ENCODE assay signal across 9 mouse cellular contexts in genomic region chr17:24534160-24534718, GRCm38 (mm10). TPM values are rescaled to one million over a fixed set of nuclear protein-coding genes. Genes with fewer than 3 reads are reported as not detected.
DNase-seq lines count a peak whose midpoint lies in the region; ATAC-seq and TF ChIP-seq lines count a peak whose summit lies in the region.
"Had no signal": no experiment of that assay in that cellular context is flagged by ENCODE, and none has a peak within 500 bp of the region (broad histone marks: within the 10 kb centered on the region; RNA-seq: fewer than 3 reads in every experiment).

TSS of gene Rab26 (minus strand) at chr17:24534210.

- peak within 1 kb of the TSS; percentile 74 for H3K9ac ChIP-seq in heart, embryonic 13.5 days
- peak within 1 kb of the TSS; percentile 76 for H3K9ac ChIP-seq in ES-E14 (ENCODE audit: insufficient read depth, low read depth, low read length, poor library complexity, severe bottlenecking)
- peak within 1 kb of the TSS; percentile 45 for H3K9ac ChIP-seq in hindbrain, embryonic 11.5 days (ENCODE audit: low read depth, low read length)
- peak within 1 kb of the TSS; percentile 68 for H3K9ac ChIP-seq in liver, embryonic 12.5 days

- no peak for DNase-seq in heart, adult 18-20 months
- no peak for DNase-seq in ES-E14 (ENCODE audit: low read depth, low spot score)
- no peak for DNase-seq in hindbrain, embryonic 11.5 days (ENCODE audit: low spot score)
- no peak for DNase-seq in urinary bladder, postnatal 36 days (ENCODE audit: low spot score in 2 of 2)
- no peak for DNase-seq in urinary bladder, adult 2 months (ENCODE audit: low spot score)

- H3K4me1 ChIP-seq in heart, embryonic 13.5 days: peaks cover 39% of the 10 kb centered on the region
- peaks cover 1 to 15% of the 10 kb centered on the region in 2 experiments; a peak in 1 of 4 replicates for H3K4me1 ChIP-seq in ES-E14 (ENCODE audit: control insufficient read depth in 2 of 2, insufficient read depth in 2 of 2, low read length in 2 of 2, poor library complexity in 1 of 2)
- peaks cover 9% of the 10 kb centered on the region for H3K4me1 ChIP-seq in hindbrain, embryonic 11.5 days (replicated peaks; ENCODE audit: control insufficient read depth, insufficient read depth, low read length)
- H3K4me1 ChIP-seq in liver, embryonic 12.5 days: peaks cover 55% of the 10 kb centered on the region

- in situ Hi-C loops in ES-E14 (cut with MboI; ENCODE audit: low sequenced_read_pairs in 2 of 2, unreplicated experiment in 2 of 2): no loop called here

- no peaks in the 10 kb centered on the region for H3K9me3 ChIP-seq in heart, embryonic 13.5 days
- no peaks in the 10 kb centered on the region for H3K9me3 ChIP-seq in ES-E14 (ENCODE audit: control insufficient read depth, insufficient read depth, low read depth, low read length)
- no peaks in the 10 kb centered on the region for H3K9me3 ChIP-seq in hindbrain, embryonic 11.5 days (ENCODE audit: control insufficient read depth, low read length)
- H3K9me3 ChIP-seq in liver, embryonic 12.5 days (replicated peaks): no peaks in the 10 kb centered on the region

- no peak within 1 kb of the TSS for H3K27ac ChIP-seq in heart, embryonic 13.5 days (replicated peaks)
- no peak within 1 kb of the TSS for H3K27ac ChIP-seq in ES-E14 (ENCODE audit: insufficient read depth, low read depth, low read length, poor library complexity, severe bottlenecking)
- H3K27ac ChIP-seq in hindbrain, embryonic 11.5 days (ENCODE audit: low read depth, low read length): no peak within 1 kb of the TSS
- peak within 1 kb of the TSS; percentile 17; the same call in 1 of the 2 replicates for H3K27ac ChIP-seq in liver, embryonic 12.5 days

- peak within 1 kb of the TSS; percentile 88 for H3K4me2 ChIP-seq in heart, embryonic 13.5 days
- H3K4me2 ChIP-seq in hindbrain, embryonic 11.5 days (replicated peaks; ENCODE audit: low read depth, low read length): peak within 1 kb of the TSS; percentile 51
- H3K4me2 ChIP-seq in liver, embryonic 12.5 days: peak within 1 kb of the TSS; percentile 94

- peaks cover 21% of the 10 kb centered on the region for H3K36me3 ChIP-seq in heart, embryonic 13.5 days
- peaks cover 13% of the 10 kb centered on the region for H3K36me3 ChIP-seq in ES-E14 (ENCODE audit: control insufficient read depth, insufficient read depth, low read length, poor library complexity, severe bottlenecking)
- no peaks in the 10 kb centered on the region; the same call in 1 of the 2 replicates for H3K36me3 ChIP-seq in hindbrain, embryonic 11.5 days (ENCODE audit: control insufficient read depth, insufficient read depth, low read length)
- peaks cover 18% of the 10 kb centered on the region for H3K36me3 ChIP-seq in liver, embryonic 12.5 days

- H3K4me3 ChIP-seq in heart, embryonic 13.5 days: peak within 1 kb of the TSS; percentile 50
- H3K4me3 ChIP-seq in ES-E14 (ENCODE audit: insufficient read depth in 1 of 2, low read depth in 1 of 2, low read length in 2 of 2, poor library complexity in 1 of 2, severe bottlenecking in 1 of 2): peak within 1 kb of the TSS; percentile 83 to 95
- peak within 1 kb of the TSS; percentile 18 for H3K4me3 ChIP-seq in hindbrain, embryonic 11.5 days (ENCODE audit: low read depth, low read length)
- peak within 1 kb of the TSS; percentile 59 for H3K4me3 ChIP-seq in liver, embryonic 12.5 days

- 86% methylated on average over 8 of the region's 8 CpGs for WGBS in heart, embryonic 13.5 days
- 91% methylated on average over 8 of the region's 8 CpGs for WGBS in hindbrain, embryonic 11.5 days
- WGBS in liver, embryonic 12.5 days (ENCODE audit: insufficient replicate concordance): 47% methylated on average over 8 of the region's 8 CpGs

- ATAC-seq in heart, embryonic 13.5 days (ENCODE audit: extremely low read depth, insufficient number of reproducible peaks, low FRiP score, low TSS enrichment): no peak
- ATAC-seq in hindbrain, embryonic 11.5 days (ENCODE audit: low FRiP score): no peak
- no peak for ATAC-seq in liver, embryonic 12.5 days
- ATAC-seq in megakaryocyte-erythroid progenitor cell, adult 5-6 weeks (replicated peaks; ENCODE audit: low FRiP score, low TSS enrichment, poor library complexity, severe bottlenecking): no peak

- H3K27me3 ChIP-seq in heart, embryonic 13.5 days (replicated peaks): no peaks in the 10 kb centered on the region; the same call in 1 of the 2 replicates
- no peaks in the 10 kb centered on the region for H3K27me3 ChIP-seq in hindbrain, embryonic 11.5 days (ENCODE audit: control insufficient read depth, insufficient read depth, low read length)
- H3K27me3 ChIP-seq in liver, embryonic 12.5 days (replicated peaks): no peaks in the 10 kb centered on the region
- H3K27me3 ChIP-seq: CH12.LX had no signal

TF ChIP-seq in ES-E14, 5 proteins besides CTCF, POLR2A, EP300 and RAD21:
- TF ChIP-seq HCFC1 (IDR thresholded peaks at IDR 0.05; ENCODE audit: borderline replicate concordance, insufficient read depth, low read length) (no peak), CHD2 (IDR thresholded peaks at IDR 0.05; ENCODE audit: low read depth, low read length) (no peak), MAFK (IDR thresholded peaks at IDR 0.05; ENCODE audit: insufficient read depth, low read depth, low read length) (no peak), ZNF384 (IDR thresholded peaks at IDR 0.05; ENCODE audit: low read depth, low read length) (no peak), ZC3H11A (IDR thresholded peaks at IDR 0.05; ENCODE audit: borderline replicate concordance, low read depth, low read length) (no peak)

RNA-seq across cellular contexts. Expression of gene Rab26, which starts in this region (rescaled TPM):
- 1.0 and 1.4 TPM in 2 replicates for polyA plus RNA-seq in heart, embryonic 13.5 days (2015; fragmentation: Nextera tagmentation; extraction: Ambion mirVana)
- total RNA-seq in heart, adult 18-20 months (2021): not detected
- total RNA-seq in ES-E14 (2012; rRNA removed): 2.8 and 7.4 TPM in 2 replicates
- 1.8 and 2.8 TPM in 2 replicates for polyA plus RNA-seq in hindbrain, embryonic 11.5 days (2014; fragmentation: Nextera tagmentation; extraction: Ambion mirVana)
- 1.3 and 1.9 TPM in 2 replicates for polyA plus RNA-seq in liver, embryonic 12.5 days (2016; fragmentation: Nextera tagmentation; extraction: Ambion mirVana)
- polyA plus RNA-seq in urinary bladder, adult 2 months (2012; rRNA removed): 1.4 and 1.5 TPM in 2 replicates
- not detected in 2 replicates for total RNA-seq in megakaryocyte-erythroid progenitor cell, adult 5-6 weeks (2014; fragmentation: Nextera tagmentation)
- 1.3 TPM in 1 of 2 replicates, not detected in the other for total RNA-seq in megakaryocyte-erythroid progenitor cell, adult 5-6 weeks (2017)

Comparison
In these comparisons a context has a peak if more than half of its experiments do, and no peak if none do; other contexts are left out.
1. H3K4me3 ChIP-seq: peak in every context shown above with its lines; median percentile 89 in ES-E14; 59 in liver, embryonic 12.5 days; 50 in heart, embryonic 13.5 days; 18 in hindbrain, embryonic 11.5 days.